Mouse (Mus musculus): ENCODE results near the gene Mdm2.

Gene Mdm2

GRCm38 (mm10) chr10:117696021-117696826 is 14.3 kb downstream of the Mdm2 start:
- DNase-seq = no peak

GRCm38 (mm10) chr10:117695605-117696004 is 15.0 kb downstream of the Mdm2 start:
- DNase-seq = no peak

GRCm38 (mm10) chr10:117695027-117695426 is 15.5 kb downstream of the Mdm2 start:
- DNase-seq = no peak

GRCm38 (mm10) chr10:117694255-117694953 is 16.2 kb downstream of the Mdm2 start:
- DNase-seq = no peak

- no peak for DNase-seq
Observed at GRCm38 (mm10) chr10:117692953-117693352, 17.6 kb downstream of the Mdm2 start.

- no peak for DNase-seq
Observed at GRCm38 (mm10) chr10:117692173-117692572, 18.4 kb downstream of the Mdm2 start.

- DNase-seq = no peak
Observed at GRCm38 (mm10) chr10:117691389-117691968, 19.1 kb downstream of the Mdm2 start.

GRCm38 (mm10) chr10:117690770-117691296 is 19.7 kb downstream of the Mdm2 start:
- DNase-seq = no peak

- DNase-seq = no peak
Observed at GRCm38 (mm10) chr10:117690101-117690352, 20.5 kb downstream of the Mdm2 start.

- no peak for DNase-seq
Observed at GRCm38 (mm10) chr10:117689297-117690100, 21.1 kb downstream of the Mdm2 start.

GRCm38 (mm10) chr10:117688204-117689151 is 22.1 kb downstream of the Mdm2 start:
- DNase-seq = peak in 1 of 2 experiments; percentile 61

- DNase-seq = no peak
Observed at GRCm38 (mm10) chr10:117687577-117687976, 23.0 kb downstream of the Mdm2 start.

GRCm38 (mm10) chr10:117687018-117687417 is 23.5 kb downstream of the Mdm2 start:
- no peak for DNase-seq

- no peak for DNase-seq
Observed at GRCm38 (mm10) chr10:117685849-117686591, 24.5 kb downstream of the Mdm2 start.

- DNase-seq = no peak
Observed at GRCm38 (mm10) chr10:117685171-117685848, 25.2 kb downstream of the Mdm2 start.

GRCm38 (mm10) chr10:117684298-117685170 is 26.0 kb downstream of the Mdm2 start:
- no peak for DNase-seq

GRCm38 (mm10) chr10:117683734-117684037 is 26.9 kb downstream of the Mdm2 start:
- DNase-seq = no peak

GRCm38 (mm10) chr10:117682858-117683733 is 27.5 kb downstream of the Mdm2 start:
- DNase-seq = no peak

Data from kidney, postnatal 25 days (tissue).